Mouse (Mus musculus): Measurements from ENCODE around the gene Fmo5.

Gene Fmo5

DNA sequence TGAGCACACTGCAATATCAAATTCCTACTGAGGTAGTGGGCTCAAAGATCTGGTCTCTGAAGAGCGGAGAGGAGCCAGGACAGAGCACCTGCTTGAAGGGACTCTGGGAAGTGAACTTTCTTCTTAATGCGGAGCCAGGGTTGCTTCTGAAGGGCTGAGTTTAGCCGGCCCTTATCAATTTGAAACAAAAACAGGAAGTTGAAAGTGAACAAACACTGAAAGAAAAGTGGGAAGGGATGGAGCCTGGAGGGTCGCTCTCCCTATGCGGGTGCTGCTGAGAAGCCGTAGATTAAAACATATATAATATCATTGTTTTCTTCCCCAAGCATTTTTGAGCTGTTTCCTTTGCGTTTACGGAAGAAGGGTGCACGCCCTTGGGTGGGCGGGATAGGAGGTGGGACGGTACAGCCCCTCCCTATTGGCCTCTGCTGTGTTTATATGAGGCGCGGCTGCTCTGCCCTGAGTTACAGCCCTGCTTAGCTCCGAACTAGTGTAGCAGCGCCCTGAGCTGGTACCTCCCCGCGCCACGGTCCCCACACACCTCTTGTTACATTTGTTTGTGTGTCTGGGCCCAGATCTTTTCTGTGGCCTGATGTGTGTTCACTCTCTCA lies at the start of gene Fmo5:
Fmo5 (plus strand) TSS at position 414 of the 611 bp plus-strand sequence.
- peak; percentile 81 for DNase-seq (ENCODE audit: low read depth, low spot score)

GRCm38 (mm10) chr3:97585383-97586160 lies 43.0 kb upstream of the Fmo5 start:
- DNase-seq (ENCODE audit: low read depth, low spot score) = peak; percentile 60

DNA sequence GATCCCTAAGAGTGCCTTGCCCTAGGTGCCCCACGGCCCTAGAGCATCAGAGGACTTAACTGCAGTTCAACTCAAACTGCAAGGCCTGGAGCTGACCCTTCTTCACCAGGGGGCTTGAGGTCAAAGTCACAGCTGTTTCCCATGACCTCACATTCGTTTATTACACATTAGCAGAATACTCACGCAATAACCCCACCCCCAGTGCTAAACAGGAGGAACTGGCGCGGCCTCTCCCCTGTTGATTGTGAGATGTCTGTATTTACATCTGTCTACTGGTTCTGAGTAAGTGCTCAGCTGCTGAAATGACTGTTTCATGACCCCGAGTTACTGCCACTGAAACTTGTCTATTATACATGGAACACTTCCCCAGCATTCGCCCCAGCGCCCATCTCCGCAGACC lies 40.9 kb upstream of the Fmo5 start:
- DNase-seq (ENCODE audit: low read depth, low spot score) = no peak

DNA sequence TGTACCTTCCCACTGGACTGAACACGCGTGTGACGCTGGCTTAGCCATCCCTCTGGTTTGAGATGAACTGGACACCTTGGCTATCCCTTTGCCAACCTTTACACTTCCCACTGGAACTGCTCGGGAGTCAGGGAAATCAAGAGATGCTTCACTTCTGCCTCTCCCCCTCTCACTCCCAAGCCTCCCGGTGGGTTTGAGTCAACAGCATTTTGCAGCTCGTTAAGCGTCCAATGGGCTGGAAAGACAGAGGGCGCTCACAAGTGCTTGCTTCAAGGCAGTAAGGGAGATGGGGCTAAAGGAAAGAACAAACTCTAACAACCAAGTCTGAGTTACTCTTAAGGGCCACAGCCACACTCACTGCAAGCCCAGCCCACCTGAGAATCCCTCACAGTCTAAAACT lies 37.9 kb upstream of the Fmo5 start:
- no peak for DNase-seq (ENCODE audit: low read depth, low spot score)

DNA sequence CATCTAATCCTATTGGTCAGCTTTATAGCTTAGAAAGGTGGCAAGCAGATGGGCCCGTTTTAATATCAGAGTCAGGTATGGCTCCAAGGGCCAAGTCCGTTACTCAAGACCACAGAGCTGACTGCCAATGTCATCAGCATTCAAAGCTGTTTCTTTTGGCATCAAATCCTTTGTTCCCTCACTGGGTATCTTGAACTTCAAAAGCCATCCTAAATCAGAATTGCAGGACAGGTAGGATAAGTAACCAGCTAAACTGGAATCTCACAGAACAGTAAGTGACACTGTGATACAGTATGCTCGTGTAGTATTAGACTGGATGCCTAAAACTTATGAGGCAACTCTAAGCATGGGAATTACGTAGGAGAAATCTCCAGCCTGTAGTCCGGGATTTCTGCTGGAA lies 35.5 kb upstream of the Fmo5 start:
- DNase-seq (ENCODE audit: low read depth, low spot score) = no peak

DNA sequence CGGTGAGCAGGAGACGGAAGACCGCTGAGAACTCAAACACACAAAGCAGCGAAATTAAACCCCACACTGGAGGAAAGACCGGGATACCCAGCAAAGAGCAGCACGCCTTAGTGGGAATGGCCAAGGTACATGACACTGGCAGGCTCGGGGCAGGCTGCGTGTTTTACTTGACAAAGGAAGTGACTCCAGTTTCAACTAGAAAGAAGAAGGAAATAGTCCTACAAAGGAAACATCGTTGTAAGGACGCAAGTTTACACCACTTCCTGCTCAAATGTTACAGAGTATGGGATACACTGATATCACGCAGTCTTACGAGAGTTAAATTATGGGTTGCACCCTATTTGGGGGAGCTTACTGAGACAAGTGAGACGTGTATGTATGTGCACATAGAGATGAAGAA lies 34.5 kb upstream of the Fmo5 start:
- no peak for DNase-seq (ENCODE audit: low read depth, low spot score)

- no peak for DNase-seq (ENCODE audit: low read depth, low spot score)
These were observed 33.5 kb upstream of the Fmo5 start for GRCm38 (mm10) chr3:97595066-97595465.

- DNase-seq (ENCODE audit: low read depth, low spot score) = no peak
These were observed 31.8 kb upstream of the Fmo5 start for GRCm38 (mm10) chr3:97596796-97597195.

DNA sequence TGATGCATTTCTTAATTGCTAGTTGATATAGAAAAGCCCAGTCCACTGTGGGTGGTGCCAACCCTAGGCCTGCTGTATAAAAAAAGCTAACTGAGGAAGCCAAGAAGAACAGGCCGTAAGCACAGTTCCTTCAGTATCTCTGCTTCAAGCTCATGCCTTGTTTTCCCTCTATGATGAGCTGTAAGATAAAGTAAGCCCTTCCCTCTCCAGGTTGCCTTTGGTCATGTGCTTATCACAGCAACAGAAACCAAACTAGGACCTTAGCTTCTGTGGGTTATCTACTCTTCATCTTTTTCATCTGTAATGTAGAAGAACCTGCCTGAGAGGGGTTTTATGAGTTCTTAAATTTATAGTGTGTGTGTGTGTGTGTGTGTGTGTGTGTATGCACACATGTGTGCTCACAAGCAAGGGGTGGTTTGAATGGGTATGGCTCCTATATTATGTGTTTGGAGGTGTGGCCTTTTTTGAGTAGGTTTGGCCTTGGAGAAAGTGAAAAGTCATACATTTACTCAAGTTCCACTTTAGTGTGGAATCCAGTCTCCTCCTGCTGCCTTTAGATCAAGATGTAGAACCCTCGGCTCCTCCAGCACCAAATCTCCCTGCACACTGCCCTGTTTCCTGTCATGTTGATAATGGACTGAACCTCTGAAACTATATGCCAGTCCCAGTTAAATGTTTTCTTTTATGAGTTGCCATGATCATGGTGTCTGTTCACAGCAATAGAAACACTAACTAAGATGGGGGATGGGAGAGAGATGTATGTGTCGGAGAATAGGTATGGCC lies 28.4 kb upstream of the Fmo5 start:
- no peak for DNase-seq (ENCODE audit: low read depth, low spot score)

GRCm38 (mm10) chr3:97609201-97609844 lies 19.3 kb upstream of the Fmo5 start:
- DNase-seq (ENCODE audit: low read depth, low spot score) = peak; percentile 78

DNA sequence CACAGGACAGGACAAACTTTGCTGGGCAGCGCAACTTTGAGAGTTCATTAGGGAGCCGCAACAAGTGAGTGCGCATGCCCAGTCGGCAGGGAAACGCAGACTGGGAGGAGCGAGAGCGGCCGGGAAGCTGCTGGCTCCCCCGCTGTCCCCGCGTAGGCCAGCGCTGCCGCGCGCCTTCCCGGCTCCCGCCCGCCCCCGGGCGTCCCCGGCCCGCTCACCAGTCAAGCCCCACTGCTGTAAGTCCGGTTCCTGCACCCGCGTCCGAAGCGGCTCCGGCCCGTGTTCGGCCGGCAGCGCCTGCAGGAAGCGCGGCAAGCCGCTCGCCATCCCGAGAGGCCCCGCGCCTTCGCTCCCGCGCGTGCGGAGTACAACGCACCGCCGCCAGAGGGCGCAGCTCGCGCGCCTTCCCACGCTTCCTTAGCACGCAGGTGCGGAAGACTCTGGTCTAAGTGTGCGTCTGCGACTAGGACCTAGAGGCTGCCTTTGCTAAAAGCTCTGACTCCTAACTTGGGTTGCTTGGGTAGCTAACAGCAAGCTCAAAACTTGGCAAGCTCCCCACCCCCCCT lies 18.7 kb upstream of the Fmo5 start, which contains the start of gene Chd1l:
Chd1l (minus strand) TSS at position 359 of the 566 bp plus-strand sequence.
- DNase-seq (ENCODE audit: low read depth, low spot score) = peak; percentile 95

DNA sequence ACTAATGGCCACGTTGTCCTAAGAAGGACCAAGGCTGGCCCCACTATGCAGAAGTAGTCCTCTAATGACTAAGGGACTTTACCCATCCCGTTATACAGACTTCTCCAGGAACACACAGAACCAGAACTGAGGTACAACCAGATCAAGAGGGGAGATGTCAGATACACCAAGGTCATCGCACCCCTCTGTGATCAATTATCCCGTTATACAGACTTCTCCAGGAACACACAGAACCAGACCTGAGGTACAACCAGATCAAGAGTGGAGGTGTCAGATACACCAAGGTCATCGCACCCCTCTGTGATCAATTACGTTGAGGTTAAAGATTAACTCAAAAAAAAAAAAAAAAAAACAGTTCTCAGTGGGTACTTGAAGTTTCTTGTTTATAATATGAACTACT lies 17.6 kb upstream of the Fmo5 start:
- no peak for DNase-seq (ENCODE audit: low read depth, low spot score)

GRCm38 (mm10) chr3:97615154-97615553 lies 13.4 kb upstream of the Fmo5 start:
- DNase-seq (ENCODE audit: low read depth, low spot score) = no peak

DNA sequence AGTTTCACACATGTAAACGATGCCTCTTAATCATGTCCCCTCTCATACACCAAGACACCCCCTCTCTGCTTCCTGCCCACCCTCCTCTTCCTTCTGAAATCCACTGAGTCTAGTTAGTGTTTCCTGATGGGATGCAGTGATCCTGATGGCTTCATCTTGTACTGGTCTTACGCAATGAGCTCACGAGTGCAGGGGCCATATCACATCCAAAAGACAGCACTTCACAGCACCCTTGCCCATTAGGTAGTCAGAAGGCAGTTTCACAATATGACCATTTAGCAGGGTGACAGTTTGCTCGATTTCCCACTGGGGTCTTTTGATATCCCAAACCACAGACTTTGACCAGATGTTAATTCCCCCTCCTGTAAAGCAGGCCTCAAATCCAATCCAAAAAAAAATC lies 12.7 kb upstream of the Fmo5 start:
- no peak for DNase-seq (ENCODE audit: low read depth, low spot score)

DNA sequence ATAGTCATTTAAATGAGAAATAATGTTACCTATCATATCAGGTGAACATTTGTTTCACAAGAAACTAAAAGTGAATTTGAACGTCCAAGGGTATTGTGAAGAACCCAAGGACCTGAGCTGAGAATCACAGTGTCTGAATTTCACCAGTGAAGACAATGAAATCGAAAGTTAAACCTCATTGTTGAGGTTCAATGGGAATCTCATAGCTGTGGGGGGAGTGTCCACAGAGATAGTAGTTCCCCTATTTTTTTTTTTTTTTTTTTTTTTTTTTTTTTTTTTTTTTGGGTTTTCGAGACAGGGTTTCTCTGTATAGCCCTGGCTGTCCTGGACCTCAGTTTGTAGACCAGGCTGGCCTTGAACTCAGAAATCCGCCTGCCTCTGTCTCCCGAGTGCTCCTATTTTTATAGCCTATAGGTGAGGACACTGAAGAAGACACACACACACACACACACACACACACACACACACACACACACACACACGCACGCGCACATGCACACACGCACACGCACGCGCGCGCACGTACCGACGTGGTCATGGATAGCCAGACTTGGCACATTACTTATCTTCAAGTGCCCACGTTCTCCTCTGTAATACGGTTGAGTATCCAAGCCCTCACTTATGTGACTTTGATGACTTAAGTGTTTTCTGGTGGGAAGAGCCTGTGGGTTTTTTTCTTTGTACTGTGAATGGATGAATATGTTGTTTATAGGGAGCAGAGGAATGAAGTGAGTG lies 11.3 kb upstream of the Fmo5 start:
- no peak for DNase-seq (ENCODE audit: low read depth, low spot score)

DNA sequence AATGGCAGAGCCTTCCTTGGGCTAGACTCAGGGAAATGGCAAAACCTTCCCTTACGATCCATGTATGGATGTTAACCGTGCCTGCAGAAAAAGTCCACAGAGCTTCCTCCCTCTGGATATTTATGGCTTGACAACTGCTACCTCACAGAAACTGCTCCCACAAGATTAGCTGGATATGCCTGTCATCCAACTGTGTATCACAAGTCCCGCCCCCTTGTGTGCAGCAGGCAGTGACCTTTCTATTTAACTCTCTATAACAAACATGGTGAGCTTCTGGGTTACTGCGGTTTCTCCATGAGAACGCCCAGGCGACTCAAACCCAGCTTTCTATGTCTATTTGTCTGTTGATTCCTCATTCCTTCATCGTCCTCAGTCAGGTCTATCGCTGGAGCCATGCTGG lies 10.7 kb upstream of the Fmo5 start:
- no peak for DNase-seq (ENCODE audit: low read depth, low spot score)

DNA sequence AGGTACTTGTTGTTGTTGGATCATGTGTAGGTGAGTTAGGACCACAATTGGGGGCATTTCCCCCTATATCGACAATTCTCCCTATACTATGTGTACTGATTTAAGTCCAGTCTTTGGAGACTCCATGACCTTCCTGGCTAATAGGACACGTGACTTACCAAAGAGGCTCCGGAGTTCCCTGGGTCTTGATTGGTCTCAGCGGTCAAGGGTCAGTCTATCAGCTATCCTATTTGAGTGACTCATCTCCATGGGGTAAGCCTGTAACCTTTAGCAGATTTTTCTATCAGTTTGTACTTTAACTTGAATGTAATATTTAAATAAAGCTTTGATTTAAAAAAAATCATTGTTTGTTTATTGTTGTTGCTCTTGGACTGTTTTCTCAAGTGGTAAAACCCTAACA lies 7.9 kb upstream of the Fmo5 start:
- DNase-seq (ENCODE audit: low read depth, low spot score) = no peak

GRCm38 (mm10) chr3:97624611-97625010 lies 4.0 kb upstream of the Fmo5 start:
- no peak for DNase-seq (ENCODE audit: low read depth, low spot score)

GRCm38 (mm10) chr3:97627893-97628292 lies 711 bp upstream of the Fmo5 start:
- no peak for DNase-seq (ENCODE audit: low read depth, low spot score)

GRCm38 (mm10) chr3:97629941-97630340 lies 1.3 kb downstream of the Fmo5 start:
- DNase-seq (ENCODE audit: low read depth, low spot score) = no peak

- no peak for DNase-seq (ENCODE audit: low read depth, low spot score)
These were observed 2.1 kb downstream of the Fmo5 start for GRCm38 (mm10) chr3:97630746-97631145.

Measured in CD4-positive helper T cell, adult 2 months (primary cell).